In genomic region chr7:130977794-130978521, GRCm38 (mm10) we compare ENCODE assay signal across 10 mouse cellular contexts. TPM values are rescaled to one million over a fixed set of nuclear protein-coding genes. Genes with fewer than 3 reads are reported as not detected.
DNase-seq lines count a peak whose midpoint lies in the region; ATAC-seq lines count a peak whose summit lies in the region.
"Had no signal": no experiment of that assay in that cellular context is flagged by ENCODE, and none has a peak within 500 bp of the region (broad histone marks: within the 10 kb centered on the region; RNA-seq: fewer than 3 reads in every experiment).

No protein-coding gene starts in this region.

- no peaks in the 10 kb centered on the region for H3K27me3 ChIP-seq in neural tube, embryonic 14.5 days (ENCODE audit: control insufficient read depth, insufficient read depth, low read length)
- H3K27me3 ChIP-seq in hindbrain, embryonic 15.5 days: 0 out of 2 replicates have a peak, but pooled peaks cover 4% of the 10 kb centered on the region
- 0 out of 2 replicates have a peak, but pooled peaks cover 4% of the 10 kb centered on the region for H3K27me3 ChIP-seq in stomach, embryonic 16.5 days (ENCODE audit: control insufficient read depth, insufficient read depth, low read length)
- H3K27me3 ChIP-seq: embryonic facial prominence, embryonic 13.5 days had no signal

- no peak overlapping the region for H3K27ac ChIP-seq in neural tube, embryonic 14.5 days (ENCODE audit: low read depth, low read length)
- no peak overlapping the region for H3K27ac ChIP-seq in hindbrain, embryonic 15.5 days (replicated peaks)
- no peak overlapping the region for H3K27ac ChIP-seq in stomach, embryonic 16.5 days (ENCODE audit: low read length)
- H3K27ac ChIP-seq: embryonic facial prominence, embryonic 13.5 days had no signal

- no peak for DNase-seq in neural tube, embryonic 10.5 days (ENCODE audit: extremely low spot score, low spot score)
- DNase-seq in frontal cortex, postnatal 36 days (ENCODE audit: low spot score in 2 of 2): peak; percentile 50 to 69
- DNase-seq in layer of hippocampus, postnatal 36 days: peak; percentile 73 to 75
- DNase-seq in lung, postnatal 10 days: peak; percentile 97

- H3K4me1 ChIP-seq in neural tube, embryonic 14.5 days (ENCODE audit: control insufficient read depth, insufficient read depth, low read length): 0 out of 2 replicates have a peak, but pooled peaks cover 2% of the 10 kb centered on the region
- H3K4me1 ChIP-seq in hindbrain, embryonic 15.5 days (replicated peaks): peaks cover 18% of the 10 kb centered on the region
- peaks cover 18% of the 10 kb centered on the region for H3K4me1 ChIP-seq in stomach, embryonic 16.5 days (ENCODE audit: control insufficient read depth, insufficient read depth, low read length)

- H3K9me3 ChIP-seq in neural tube, embryonic 14.5 days (ENCODE audit: control insufficient read depth, low read length): no peaks in the 10 kb centered on the region
- no peaks in the 10 kb centered on the region for H3K9me3 ChIP-seq in hindbrain, embryonic 15.5 days
- no peaks in the 10 kb centered on the region for H3K9me3 ChIP-seq in stomach, embryonic 16.5 days (replicated peaks; ENCODE audit: control insufficient read depth, low read length)
- H3K9me3 ChIP-seq: embryonic facial prominence, embryonic 13.5 days had no signal

- no peaks in the 10 kb centered on the region for H3K36me3 ChIP-seq in neural tube, embryonic 14.5 days (ENCODE audit: control insufficient read depth, insufficient read depth, low read length)
- no peaks in the 10 kb centered on the region for H3K36me3 ChIP-seq in hindbrain, embryonic 15.5 days
- H3K36me3 ChIP-seq in stomach, embryonic 16.5 days (ENCODE audit: control insufficient read depth, insufficient read depth, low read length): no peaks in the 10 kb centered on the region
- H3K36me3 ChIP-seq: embryonic facial prominence, embryonic 13.5 days had no signal

- ATAC-seq in neural tube, embryonic 14.5 days (ENCODE audit: low read depth): peak; percentile 34; the same call in 1 of the 2 replicates
- ATAC-seq in hindbrain, embryonic 15.5 days (ENCODE audit: low FRiP score, low read depth): peak; percentile 84
- peak; percentile 86 for ATAC-seq in stomach, embryonic 16.5 days (ENCODE audit: insufficient read depth, low FRiP score)
- ATAC-seq in granulocyte monocyte progenitor cell, adult 5-6 weeks (replicated peaks; ENCODE audit: poor library complexity, severe bottlenecking): no peak

- no peak overlapping the region for H3K9ac ChIP-seq in neural tube, embryonic 14.5 days (replicated peaks; ENCODE audit: low read depth, low read length)
- H3K9ac ChIP-seq in hindbrain, embryonic 15.5 days: no peak overlapping the region
- H3K9ac ChIP-seq in stomach, embryonic 16.5 days (ENCODE audit: low read length): peak overlapping the region; percentile 11
- H3K9ac ChIP-seq: embryonic facial prominence, embryonic 13.5 days had no signal

- no peak overlapping the region for H3K4me3 ChIP-seq in neural tube, embryonic 14.5 days (ENCODE audit: low read depth, low read length)
- no peak overlapping the region for H3K4me3 ChIP-seq in hindbrain, embryonic 15.5 days
- H3K4me3 ChIP-seq in stomach, embryonic 16.5 days (replicated peaks; ENCODE audit: low read length): no peak overlapping the region
- H3K4me3 ChIP-seq: embryonic facial prominence, embryonic 13.5 days had no signal

- H3K4me2 ChIP-seq in neural tube, embryonic 14.5 days (ENCODE audit: low read depth, low read length): no peak overlapping the region
- H3K4me2 ChIP-seq in hindbrain, embryonic 15.5 days: no peak overlapping the region
- H3K4me2 ChIP-seq in stomach, embryonic 16.5 days (ENCODE audit: low read depth, low read length): no peak overlapping the region
- H3K4me2 ChIP-seq: embryonic facial prominence, embryonic 13.5 days had no signal

- 56% methylated on average over 5 of the region's 5 CpGs for WGBS in neural tube, embryonic 14.5 days
- WGBS in hindbrain, embryonic 15.5 days: 46% methylated on average over 5 of the region's 5 CpGs
- WGBS in stomach, embryonic 16.5 days: 24% methylated on average over 5 of the region's 5 CpGs

RNA-seq across cellular contexts. Expression of gene Htra1, which starts 42.0 kb away (rescaled TPM):
- 5.7 and 18.5 TPM in 2 replicates for polyA plus RNA-seq in neural tube, embryonic 14.5 days (2014; fragmentation: Nextera tagmentation; extraction: Ambion mirVana)
- polyA plus RNA-seq in hindbrain, embryonic 15.5 days (2015; fragmentation: Nextera tagmentation; extraction: Ambion mirVana): 19.9 and 22.2 TPM in 2 replicates
- total RNA-seq in layer of hippocampus, postnatal 36 days (2021): 100 to 1,000 TPM; 221 to 291 TPM
- 30.3 and 32.2 TPM in 2 replicates for polyA plus RNA-seq in stomach, embryonic 16.5 days (2015; fragmentation: Nextera tagmentation; extraction: Ambion mirVana)
- total RNA-seq in granulocyte monocyte progenitor cell, adult 5-6 weeks (2014; fragmentation: Nextera tagmentation): not detected in 2 replicates
- total RNA-seq in granulocyte monocyte progenitor cell, adult 5-6 weeks (2017): not detected in 2 replicates
- total RNA-seq: CH12.LX had no signal

RNA-seq across cellular contexts. Expression of gene Dmbt1, which starts 53.9 kb away (rescaled TPM):
- polyA plus RNA-seq in neural tube, embryonic 14.5 days (2014; fragmentation: Nextera tagmentation; extraction: Ambion mirVana): not detected in 2 replicates
- 0.04 TPM in 1 of 2 replicates, not detected in the other for polyA plus RNA-seq in hindbrain, embryonic 15.5 days (2015; fragmentation: Nextera tagmentation; extraction: Ambion mirVana)
- not detected for total RNA-seq in layer of hippocampus, postnatal 36 days (2021)
- 68.6 and 80.4 TPM in 2 replicates for polyA plus RNA-seq in stomach, embryonic 16.5 days (2015; fragmentation: Nextera tagmentation; extraction: Ambion mirVana)
- total RNA-seq in granulocyte monocyte progenitor cell, adult 5-6 weeks (2014; fragmentation: Nextera tagmentation): not detected in 2 replicates
- total RNA-seq in granulocyte monocyte progenitor cell, adult 5-6 weeks (2017): not detected in 2 replicates
- total RNA-seq: CH12.LX had no signal
- polyA plus RNA-seq: embryonic facial prominence, embryonic 13.5 days had no signal

Comparison
In these comparisons a context has a peak if more than half of its experiments do, and no peak if none do; other contexts are left out.
1. RNA of gene Dmbt1, which starts 53.9 kb away (polyA plus RNA-seq): 68.6 to 80.4 TPM in stomach, embryonic 16.5 days; 0.04 TPM in hindbrain, embryonic 15.5 days and not detected in neural tube, embryonic 14.5 days; every median in the first group is over 10 times any median in the second.